Mouse (Mus musculus) limb, embryonic 13.5 days (tissue): ENCODE measurements around the gene Med29. TPM values are rescaled to one million over a fixed set of nuclear protein-coding genes. Genes with fewer than 3 reads are reported as not detected.
A peak's percentile ranks its signal among the peaks of the same experiment; 100 is the strongest.

ENCODE experiments used
- ATAC-seq: fragments of 200-750 bp; cut with Nextera tagmentation; 2 replicates; pipeline ENCODE4 v1.8.0; 2017; ENCODE audit warnings: low read depth, moderate number of reproducible peaks, moderate TSS enrichment; ENCODE audit not compliant: low FRiP score
- H3K27ac ChIP-seq: fragments of 300-500 bp; sonication (generic); 2 replicates; pipeline ENCODE4 v1.5.1; 2015; ENCODE audit warnings: inconsistent platforms, mild to moderate bottlenecking, moderate library complexity
- H3K27me3 ChIP-seq: fragments of 300-500 bp; sonication (generic); 2 replicates; pipeline ENCODE4 v1.6.1; 2015; ENCODE audit warnings: mild to moderate bottlenecking, inconsistent platforms
- H3K36me3 ChIP-seq: fragments of 300-500 bp; sonication (generic); 2 replicates; pipeline ENCODE4 v1.6.1; 2015; ENCODE audit warnings: inconsistent platforms, mild to moderate bottlenecking, moderate library complexity
- H3K4me1 ChIP-seq: fragments of 300-500 bp; sonication (generic); 2 replicates; pipeline ENCODE4 v1.6.1; 2015; ENCODE audit warnings: inconsistent platforms
- H3K4me2 ChIP-seq: fragments of 300-500 bp; sonication (generic); replicated peaks from 2 replicates; pipeline ENCODE4 v1.6.1; 2015; ENCODE audit warnings: inconsistent platforms, mild to moderate bottlenecking, moderate library complexity
- H3K4me3 ChIP-seq: fragments of 300-500 bp; sonication (generic); 2 replicates; pipeline ENCODE4 v1.5.1; 2015; ENCODE audit warnings: moderate library complexity, mild to moderate bottlenecking, inconsistent platforms
- H3K9ac ChIP-seq: fragments of 300-500 bp; sonication (generic); 2 replicates; pipeline ENCODE4 v1.6.1; 2015; ENCODE audit warnings: mild to moderate bottlenecking, inconsistent platforms
- H3K9me3 ChIP-seq: fragments of 300-500 bp; sonication (generic); 2 replicates; pipeline ENCODE4 v1.6.1; 2016; ENCODE audit warnings: inconsistent platforms
- WGBS: fragments of 180-500 bp; shearing (Covaris S2); methylation state at CpG from one replicate; pipeline ENCODE4 v1.1.7; 2015; 5-methylcytosine and 5-hydroxymethylcytosine counted together
- polyA plus RNA-seq: library from polyadenylated mRNA; unstranded; fragments of >200 nt; fragmentation: Nextera tagmentation; extraction: Ambion mirVana; gene quantifications from 2 replicates; pipeline ENCODE4 v1.2.1, GENCODE M21; 2015

Gene Med29
- polyA plus RNA-seq, 1 experiment from 2014 or later = 47.9 TPM

- 44% methylated on average over 17 of the region's 17 CpGs for WGBS
These were observed 12.1 kb downstream of the Med29 start, which contains the start of gene Zfp36 for GRCm38 (mm10) chr7:28380237-28381016. TSS of gene Zfp36 (minus strand) at chr7:28380253.

GRCm38 (mm10) chr7:28378769-28379651 lies 13.5 kb downstream of the Med29 start:
- peak; percentile 55 for ATAC-seq
- Histone ChIP-seq H3K9me3 (no peaks in the 10 kb centered on the region), H3K9ac (peak overlapping the region; percentile 91), H3K4me1 (peaks cover 81% of the 10 kb centered on the region), H3K4me2 (peak overlapping the region; percentile 95), H3K27me3 (no peaks in the 10 kb centered on the region), H3K36me3 (peaks cover 10% of the 10 kb centered on the region), H3K4me3 (peak overlapping the region; percentile 77), H3K27ac (peak overlapping the region; percentile 87)
- WGBS = 2% methylated on average over 53 of the region's 53 CpGs

More at GRCm38 (mm10) chr7:28380237-28381016, 12.1 kb downstream of the Med29 start, which contains the start of gene Zfp36:
- ATAC-seq = no peak
- H3K4me3 ChIP-seq = peak within 1 kb of the TSS; percentile 77
- H3K36me3 ChIP-seq = peaks cover 13% of the 10 kb centered on the region
- H3K9me3 ChIP-seq = no peaks in the 10 kb centered on the region
- H3K4me1 ChIP-seq = peaks cover 71% of the 10 kb centered on the region
- peak within 1 kb of the TSS; percentile 95 for H3K4me2 ChIP-seq
- H3K9ac ChIP-seq = peak within 1 kb of the TSS; percentile 91
- peak within 1 kb of the TSS; percentile 97 for H3K27ac ChIP-seq
- H3K27me3 ChIP-seq = no peaks in the 10 kb centered on the region

DNA sequence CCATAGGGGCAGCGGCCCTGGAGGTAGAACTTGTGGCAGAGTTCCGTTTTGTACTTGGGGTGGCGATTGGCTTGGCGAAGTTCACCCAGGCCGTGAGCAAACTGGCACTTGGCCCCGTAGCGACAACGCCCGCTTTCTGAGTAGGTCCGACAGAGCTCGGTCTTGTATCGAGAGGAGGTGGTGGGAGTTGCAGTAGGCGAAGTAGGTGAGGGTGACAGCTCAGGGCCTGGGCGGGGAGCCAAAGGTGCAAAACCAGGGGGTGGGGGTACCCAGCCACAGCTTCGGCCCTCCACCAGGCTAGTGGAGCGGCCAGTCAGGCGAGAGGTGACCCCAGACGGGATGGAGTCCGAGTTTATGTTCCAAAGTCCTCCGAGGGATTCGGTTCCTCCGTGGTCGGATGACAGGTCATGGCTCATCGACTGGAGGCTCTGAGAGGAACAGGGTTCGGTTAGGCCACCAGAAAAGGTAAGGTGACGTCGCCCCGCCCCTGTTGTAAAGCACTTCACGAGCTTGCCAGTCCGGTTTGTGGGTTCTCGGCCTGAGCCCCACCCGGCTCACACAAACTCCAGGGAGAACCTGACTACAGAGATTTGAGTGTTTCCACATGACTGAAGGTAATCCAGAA lies 14.3 kb downstream of the Med29 start:
- Histone ChIP-seq H3K4me1 (peaks cover 80% of the 10 kb centered on the region), H3K27me3 (no peaks in the 10 kb centered on the region)
- WGBS = 35% methylated on average over 32 of the region's 32 CpGs

GRCm38 (mm10) chr7:28377190-28378065 lies 15.1 kb downstream of the Med29 start:
- H3K9me3 ChIP-seq = no peaks in the 10 kb centered on the region
- no peaks in the 10 kb centered on the region for H3K27me3 ChIP-seq
- peak overlapping the region; percentile 77 for H3K4me3 ChIP-seq
- H3K9ac ChIP-seq = peak overlapping the region; percentile 91
- WGBS = 73% methylated on average over 18 of the region's 18 CpGs
- peaks cover 10% of the 10 kb centered on the region for H3K36me3 ChIP-seq
- ATAC-seq = no peak
- peaks cover 73% of the 10 kb centered on the region for H3K4me1 ChIP-seq
- peak overlapping the region; percentile 95 for H3K4me2 ChIP-seq
- H3K27ac ChIP-seq = peak overlapping the region; percentile 22; the same call in 1 of the 2 replicates

More for the DNA sequence above, 14.3 kb downstream of the Med29 start:
- peak overlapping the region; percentile 91 for H3K9ac ChIP-seq
- peak overlapping the region; percentile 77 for H3K4me3 ChIP-seq
- H3K27ac ChIP-seq = peak overlapping the region; percentile 87
- ATAC-seq = no peak
- H3K9me3 ChIP-seq = no peaks in the 10 kb centered on the region
- peaks cover 10% of the 10 kb centered on the region for H3K36me3 ChIP-seq
- peak overlapping the region; percentile 95 for H3K4me2 ChIP-seq

GRCm38 (mm10) chr7:28376011-28376771 lies 16.3 kb downstream of the Med29 start:
- peak overlapping the region; percentile 97 for H3K27ac ChIP-seq
- H3K27me3 ChIP-seq = no peaks in the 10 kb centered on the region
- peak overlapping the region; percentile 95 for H3K4me2 ChIP-seq
- H3K36me3 ChIP-seq = peaks cover 10% of the 10 kb centered on the region
- H3K4me1 ChIP-seq = peaks cover 61% of the 10 kb centered on the region
- no peaks in the 10 kb centered on the region for H3K9me3 ChIP-seq
- peak overlapping the region; percentile 77 for H3K4me3 ChIP-seq
- WGBS = 2% methylated on average over 30 of the region's 30 CpGs
- ATAC-seq = no peak
- H3K9ac ChIP-seq = peak overlapping the region; percentile 72

- peak; percentile 45 for ATAC-seq
- peak overlapping the region; percentile 97 for H3K27ac ChIP-seq
- H3K9ac ChIP-seq = peak overlapping the region; percentile 72
- H3K36me3 ChIP-seq = peaks cover 11% of the 10 kb centered on the region
- peak overlapping the region; percentile 77 for H3K4me3 ChIP-seq
- peaks cover 59% of the 10 kb centered on the region for H3K4me1 ChIP-seq
- WGBS = 1% methylated on average over 33 of the region's 36 CpGs
- no peaks in the 10 kb centered on the region for H3K9me3 ChIP-seq
- no peaks in the 10 kb centered on the region for H3K27me3 ChIP-seq
- H3K4me2 ChIP-seq = peak overlapping the region; percentile 95
These were observed 17.2 kb downstream of the Med29 start for GRCm38 (mm10) chr7:28375176-28375921.

- Histone ChIP-seq H3K4me1 (peaks cover 60% of the 10 kb centered on the region), H3K27ac (peak overlapping the region; percentile 97), H3K27me3 (no peaks in the 10 kb centered on the region), H3K9me3 (no peaks in the 10 kb centered on the region), H3K4me2 (peak overlapping the region; percentile 95), H3K9ac (peak overlapping the region; percentile 72; the same call in 1 of the 2 replicates), H3K4me3 (peak overlapping the region; percentile 77), H3K36me3 (peaks cover 18% of the 10 kb centered on the region)
- 79% methylated on average over 9 of the region's 10 CpGs for WGBS
- no peak for ATAC-seq
These were observed 17.9 kb downstream of the Med29 start for GRCm38 (mm10) chr7:28374647-28375046.

GRCm38 (mm10) chr7:28373891-28374495 lies 18.5 kb downstream of the Med29 start:
- ATAC-seq = no peak
- peak overlapping the region; percentile 19; the same call in 1 of the 2 replicates for H3K9ac ChIP-seq
- no peaks in the 10 kb centered on the region for H3K9me3 ChIP-seq
- peak overlapping the region; percentile 11; the same call in 1 of the 2 replicates for H3K27ac ChIP-seq
- H3K4me1 ChIP-seq = peaks cover 62% of the 10 kb centered on the region
- WGBS = 73% methylated on average over 7 of the region's 7 CpGs
- peaks cover 24% of the 10 kb centered on the region for H3K36me3 ChIP-seq
- no peaks in the 10 kb centered on the region for H3K27me3 ChIP-seq
- peak overlapping the region; percentile 3 for H3K4me2 ChIP-seq
- H3K4me3 ChIP-seq = no peak overlapping the region

- peaks cover 60% of the 10 kb centered on the region for H3K4me1 ChIP-seq
- peak; percentile 1 for ATAC-seq
- peak overlapping the region; percentile 60 for H3K4me2 ChIP-seq
- no peaks in the 10 kb centered on the region for H3K27me3 ChIP-seq
- peak overlapping the region; percentile 86 for H3K4me3 ChIP-seq
- WGBS = under 1% methylated on average over 9 of the region's 9 CpGs
- H3K9me3 ChIP-seq = no peaks in the 10 kb centered on the region
- H3K9ac ChIP-seq = peak overlapping the region; percentile 61; the same call in 1 of the 2 replicates
- H3K27ac ChIP-seq = peak overlapping the region; percentile 97; the same call in 1 of the 2 replicates
- peaks cover 32% of the 10 kb centered on the region for H3K36me3 ChIP-seq
These were observed 19.4 kb downstream of the Med29 start for GRCm38 (mm10) chr7:28373131-28373581.
